In the genomic region with DNA sequence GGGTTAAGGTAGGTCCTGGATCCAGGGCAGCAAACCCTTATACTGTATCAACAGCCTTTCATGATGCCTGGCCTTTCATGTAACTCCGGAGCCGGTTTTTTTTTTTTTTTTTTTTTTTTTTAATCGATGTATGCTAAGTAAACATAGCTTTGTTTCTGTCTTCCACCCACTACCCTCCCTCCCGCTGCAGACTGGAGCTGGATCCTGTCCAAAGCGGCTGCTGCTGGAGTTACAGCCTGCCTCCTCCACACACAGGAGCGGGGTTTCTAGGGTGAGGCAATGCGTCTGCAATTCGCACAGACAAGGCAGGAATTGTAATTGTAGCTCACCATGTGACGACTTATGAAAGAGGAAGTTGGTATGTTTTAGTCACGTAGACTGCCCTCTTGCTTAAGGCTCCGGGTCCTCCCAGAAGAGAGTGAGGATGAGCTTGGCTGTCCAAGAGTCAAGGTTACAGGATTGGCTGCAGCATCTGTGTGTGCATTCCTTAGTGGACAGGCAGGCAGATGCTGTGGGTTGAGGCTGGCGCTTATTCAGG, we compare ENCODE assay signal across 7 mouse cellular contexts. TPM values are rescaled to one million over a fixed set of nuclear protein-coding genes. Genes with fewer than 3 reads are reported as not detected.
DNase-seq lines count a peak whose midpoint lies in the region; ATAC-seq and TF ChIP-seq lines count a peak whose summit lies in the region.

No protein-coding gene starts in this region.

- H3K36me3 ChIP-seq in embryonic facial prominence, embryonic 11.5 days (replicated peaks; ENCODE audit: control insufficient read depth, insufficient read depth, low read depth, low read length): no peaks in the 10 kb centered on the region
- peaks cover 10% of the 10 kb centered on the region; the same call in 1 of the 2 replicates for H3K36me3 ChIP-seq in kidney, adult 2 months (ENCODE audit: control insufficient read depth, insufficient read depth, low read length)
- H3K36me3 ChIP-seq in limb, embryonic 14.5 days (ENCODE audit: control insufficient read depth, insufficient read depth, low read length): peaks cover 12% of the 10 kb centered on the region
- H3K36me3 ChIP-seq in midbrain, embryonic 16.5 days (ENCODE audit: control insufficient read depth, insufficient read depth, low read length): peaks cover 2% of the 10 kb centered on the region; the same call in 1 of the 2 replicates

- no peak for TF ChIP-seq POLR2A in kidney, adult 2 months (IDR thresholded peaks at IDR 0.05; ENCODE audit: low read depth, low read length)
- peak; percentile 30; the same call in 1 of the 2 replicates for TF ChIP-seq POLR2A in limb, embryonic 14.5 days (IDR thresholded peaks at IDR 0.05; ENCODE audit: borderline replicate concordance, extremely low read depth, insufficient read depth, insufficient read length)

- peak overlapping the region; percentile 28 for H3K9ac ChIP-seq in embryonic facial prominence, embryonic 11.5 days (replicated peaks; ENCODE audit: low read length)
- 0 out of 2 replicates have a peak overlapping the region, but pooled peaks have one; percentile 28 for H3K9ac ChIP-seq in limb, embryonic 14.5 days (ENCODE audit: low read depth, low read length, severe bottlenecking)
- peak overlapping the region; percentile 100 for H3K9ac ChIP-seq in midbrain, embryonic 16.5 days (ENCODE audit: low read depth, low read length)

- H3K9me3 ChIP-seq in embryonic facial prominence, embryonic 11.5 days (replicated peaks; ENCODE audit: control insufficient read depth, low read length): no peaks in the 10 kb centered on the region
- no peaks in the 10 kb centered on the region for H3K9me3 ChIP-seq in limb, embryonic 14.5 days (ENCODE audit: control insufficient read depth, low read length)
- H3K9me3 ChIP-seq in midbrain, embryonic 16.5 days (replicated peaks; ENCODE audit: control insufficient read depth, low read length, poor library complexity, severe bottlenecking): no peaks in the 10 kb centered on the region

- 11% methylated on average over 12 of the region's 12 CpGs for WGBS in embryonic facial prominence, embryonic 11.5 days
- WGBS in kidney, adult 2 months: under 1% methylated on average over 12 of the region's 12 CpGs
- WGBS in limb, embryonic 14.5 days: 4% methylated on average over 12 of the region's 12 CpGs
- 8% methylated on average over 12 of the region's 12 CpGs for WGBS in midbrain, embryonic 16.5 days

- H3K27ac ChIP-seq in embryonic facial prominence, embryonic 11.5 days (replicated peaks; ENCODE audit: low read depth, low read length): peak overlapping the region; percentile 98
- peak overlapping the region; percentile 94 for H3K27ac ChIP-seq in kidney, adult 2 months (ENCODE audit: insufficient read depth, low read depth, low read length)
- H3K27ac ChIP-seq in limb, embryonic 14.5 days (replicated peaks; ENCODE audit: low read depth, low read length): peak overlapping the region; percentile 99
- H3K27ac ChIP-seq in midbrain, embryonic 16.5 days (ENCODE audit: low read length): peak overlapping the region; percentile 99

- no peak; the same call in 1 of the 2 replicates for ATAC-seq in embryonic facial prominence, embryonic 11.5 days (replicated peaks; ENCODE audit: insufficient number of reproducible peaks, low FRiP score, low TSS enrichment, low read depth)
- ATAC-seq in limb, embryonic 14.5 days (ENCODE audit: low FRiP score, low read depth): peak; percentile 32
- no peak for ATAC-seq in midbrain, embryonic 16.5 days

- H3K27me3 ChIP-seq in embryonic facial prominence, embryonic 11.5 days (ENCODE audit: control insufficient read depth, insufficient read depth, low read length): no peaks in the 10 kb centered on the region
- H3K27me3 ChIP-seq in kidney, adult 2 months (replicated peaks; ENCODE audit: control insufficient read depth, insufficient read depth, low read length): no peaks in the 10 kb centered on the region
- H3K27me3 ChIP-seq in limb, embryonic 14.5 days (ENCODE audit: control insufficient read depth, insufficient read depth, low read length): no peaks in the 10 kb centered on the region
- no peaks in the 10 kb centered on the region for H3K27me3 ChIP-seq in midbrain, embryonic 16.5 days (ENCODE audit: control insufficient read depth, insufficient read depth, low read depth, low read length)

- H3K4me1 ChIP-seq in embryonic facial prominence, embryonic 11.5 days (ENCODE audit: control insufficient read depth, insufficient read depth, low read length): peaks cover 10% of the 10 kb centered on the region
- H3K4me1 ChIP-seq in kidney, adult 2 months (ENCODE audit: control insufficient read depth, insufficient read depth, low read length): peaks cover 19% of the 10 kb centered on the region
- H3K4me1 ChIP-seq in limb, embryonic 14.5 days (ENCODE audit: control insufficient read depth, insufficient read depth, low read length): peaks cover 39% of the 10 kb centered on the region
- peaks cover 25% of the 10 kb centered on the region for H3K4me1 ChIP-seq in midbrain, embryonic 16.5 days (ENCODE audit: control insufficient read depth, insufficient read depth, low read length)

- TF ChIP-seq CTCF in kidney, adult 2 months (conservative IDR thresholded peaks at IDR 0.05; ENCODE audit: insufficient read depth, insufficient read length, low read depth, low read length): no peak

- H3K4me3 ChIP-seq in embryonic facial prominence, embryonic 11.5 days (ENCODE audit: low read depth, low read length): no peak overlapping the region
- no peak overlapping the region for H3K4me3 ChIP-seq in kidney, adult 2 months (ENCODE audit: insufficient read depth, low read depth, low read length)
- peak overlapping the region; percentile 99 for H3K4me3 ChIP-seq in limb, embryonic 14.5 days (replicated peaks; ENCODE audit: low read length)
- peak overlapping the region; percentile 8; the same call in 1 of the 2 replicates for H3K4me3 ChIP-seq in midbrain, embryonic 16.5 days (ENCODE audit: low read depth, low read length)

- DNase-seq in adrenal gland, adult 8-10 months: peak; percentile 87
- peak; percentile 83 for DNase-seq in embryonic facial prominence, embryonic 11.5 days (ENCODE audit: low spot score)
- DNase-seq in heart, adult 18-20 months: peak; percentile 89 to 95
- peak; percentile 91 for DNase-seq in kidney, adult 2 months
- DNase-seq in limb, embryonic 14.5 days (ENCODE audit: low spot score): peak; percentile 95
- DNase-seq in spleen, postnatal 14 days (ENCODE audit: low spot score in 2 of 2): peak; percentile 51 to 61

- H3K4me2 ChIP-seq in embryonic facial prominence, embryonic 11.5 days (ENCODE audit: low read depth, low read length): peak overlapping the region; percentile 93; the same call in 1 of the 2 replicates
- peak overlapping the region; percentile 81 for H3K4me2 ChIP-seq in limb, embryonic 14.5 days (replicated peaks; ENCODE audit: low read depth, low read length, severe bottlenecking)
- peak overlapping the region; percentile 88 for H3K4me2 ChIP-seq in midbrain, embryonic 16.5 days (ENCODE audit: low read length)

RNA-seq across cellular contexts. Expression of gene Irf2bp2, which starts 2.4 kb away (rescaled TPM):
- 100 to 1,000 TPM in 2 of 4 experiments, 10 to 100 TPM in 2; 74.4 to 129 (median 98.9) TPM for total RNA-seq in adrenal gland, adult 8-10 months (2022)
- polyA plus RNA-seq in embryonic facial prominence, embryonic 11.5 days (2014; fragmentation: Nextera tagmentation; extraction: Ambion mirVana): 6.5 and 6.9 TPM in 2 replicates
- 100 to 1,000 TPM; 101 to 128 TPM for total RNA-seq in heart, adult 18-20 months (2021)
- 40.6 and 46.6 TPM in 2 replicates for polyA plus RNA-seq in kidney, adult 2 months (2012; rRNA removed)
- polyA plus RNA-seq in limb, embryonic 14.5 days (2012; rRNA removed): 44.5 and 58.6 TPM in 2 replicates
- 10.0 and 10.1 TPM in 2 replicates for polyA plus RNA-seq in limb, embryonic 14.5 days (2014; fragmentation: Nextera tagmentation; extraction: Ambion mirVana)
- polyA plus RNA-seq in midbrain, embryonic 16.5 days (2015; fragmentation: Nextera tagmentation; extraction: Ambion mirVana): 9.6 and 9.9 TPM in 2 replicates

Comparison
In these comparisons a context has a peak if more than half of its experiments do, and no peak if none do; other contexts are left out.
1. H3K4me3 ChIP-seq: peak in limb, embryonic 14.5 days (single experiment) and midbrain, embryonic 16.5 days (single experiment); none in embryonic facial prominence, embryonic 11.5 days (single experiment) and kidney, adult 2 months (single experiment).
2. H3K9ac ChIP-seq: peak in every context shown above with its lines; median percentile 100 in midbrain, embryonic 16.5 days; 28 in embryonic facial prominence, embryonic 11.5 days; 28 in limb, embryonic 14.5 days.
3. Peak in every context shown above with its lines, with median percentiles within 50 percentile points of each other: DNase-seq, H3K27ac ChIP-seq and H3K4me2 ChIP-seq.